Mouse (Mus musculus) brain, embryonic 14.5 days (tissue): ENCODE results near the gene Ube2r2.

ENCODE experiments used
- CTCF ChIP-seq: fragments of 200-500 bp; IDR thresholded peaks from 2 replicates; pipeline ENCODE4 v1.5.1; 2012; ENCODE audit warnings: inconsistent platforms, mild to moderate bottlenecking, moderate library complexity, borderline replicate concordance; ENCODE audit not compliant: insufficient read depth, insufficient read length; ENCODE audit errors: extremely low read depth
- POLR2A ChIP-seq: fragments of 200-500 bp; IDR thresholded peaks from 2 replicates; pipeline ENCODE4 v1.6.1; 2012; ENCODE audit warnings: mild to moderate bottlenecking, inconsistent platforms, borderline replicate concordance; ENCODE audit not compliant: poor library complexity, insufficient read depth, insufficient read length, severe bottlenecking; ENCODE audit errors: extremely low read depth

DNA sequence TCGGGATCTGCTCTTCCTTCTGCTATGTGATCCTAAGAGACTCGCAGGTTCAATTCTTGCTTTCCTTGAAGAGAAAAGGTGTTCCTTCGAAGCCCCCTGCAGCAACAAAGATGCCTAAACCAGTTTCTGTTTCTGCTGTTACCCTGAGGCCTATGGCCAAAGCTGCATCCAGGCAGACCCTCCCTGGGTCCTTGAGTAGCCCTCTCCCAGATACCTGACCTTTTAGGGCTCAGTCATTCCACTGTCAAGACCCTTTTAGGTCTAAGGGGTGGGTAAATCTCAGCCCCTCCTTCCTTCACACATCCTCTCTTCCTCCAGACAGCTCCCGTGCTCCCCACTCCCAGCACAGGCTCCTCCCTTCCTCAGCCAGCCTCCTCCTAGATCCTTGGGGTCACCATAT is 46.4 kb upstream of the Ube2r2 start:
- TF ChIP-seq CTCF (no peak), POLR2A (no peak)
